Mouse (Mus musculus): Measurements from ENCODE around the gene Larp4.

DNA sequence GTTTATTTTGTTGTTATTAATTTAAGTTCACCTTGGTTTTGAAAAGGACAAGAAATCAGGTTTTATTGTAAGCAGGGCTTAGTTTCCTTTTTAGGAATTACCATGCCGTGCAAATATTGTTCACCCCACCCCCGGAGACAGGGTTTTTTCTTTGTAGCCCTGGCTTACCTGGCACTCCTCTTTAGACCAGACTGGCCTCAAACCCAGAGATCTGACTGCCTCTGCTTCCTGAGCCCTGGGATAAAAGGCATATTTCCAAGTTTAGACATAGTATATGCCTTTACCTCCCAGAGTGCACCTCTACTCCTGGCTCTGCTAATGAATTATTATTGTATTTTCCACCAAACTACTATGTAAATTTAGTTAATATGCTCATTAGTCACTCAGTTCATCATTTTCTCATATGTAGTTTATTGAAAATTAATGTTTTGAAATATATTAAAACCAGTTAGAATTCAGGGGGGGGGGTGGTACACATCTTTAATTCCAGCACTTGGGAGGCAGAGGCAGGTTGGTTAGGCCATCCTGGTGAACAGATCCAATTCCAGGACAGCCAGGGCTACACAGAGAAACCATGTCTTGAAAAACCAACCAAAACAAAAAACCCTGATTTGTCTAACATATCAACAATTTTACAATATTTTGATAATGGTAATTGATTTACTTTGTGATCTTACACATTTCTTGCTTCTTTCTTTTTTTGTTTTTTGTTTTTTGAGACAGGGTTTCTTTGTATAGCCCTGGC, 4.8 kb downstream of the Larp4 start:
- TF ChIP-seq CTCF (IDR thresholded peaks at IDR 0.05; ENCODE audit: borderline replicate concordance, insufficient read depth, low read depth, low read length) (no peak), POLR2A (IDR thresholded peaks at IDR 0.05; ENCODE audit: borderline replicate concordance, insufficient read depth, low read length) (no peak)
